Mouse (Mus musculus) embryonic fibroblast, embryonic 13.5 days (primary cell): Measurements from ENCODE around the gene Abcb4.

Experiments
- CTCF ChIP-seq: IDR thresholded peaks from 2 replicates; pipeline ENCODE4 v1.5.1; 2011; ENCODE audit warnings: mild to moderate bottlenecking, control low read depth, low read length, moderate library complexity, borderline replicate concordance; ENCODE audit not compliant: insufficient read depth
- POLR2A ChIP-seq: IDR thresholded peaks from 2 replicates; pipeline ENCODE4 v1.6.1; 2011; ENCODE audit warnings: low read depth, mild to moderate bottlenecking, control low read depth, low read length, moderate library complexity

DNA sequence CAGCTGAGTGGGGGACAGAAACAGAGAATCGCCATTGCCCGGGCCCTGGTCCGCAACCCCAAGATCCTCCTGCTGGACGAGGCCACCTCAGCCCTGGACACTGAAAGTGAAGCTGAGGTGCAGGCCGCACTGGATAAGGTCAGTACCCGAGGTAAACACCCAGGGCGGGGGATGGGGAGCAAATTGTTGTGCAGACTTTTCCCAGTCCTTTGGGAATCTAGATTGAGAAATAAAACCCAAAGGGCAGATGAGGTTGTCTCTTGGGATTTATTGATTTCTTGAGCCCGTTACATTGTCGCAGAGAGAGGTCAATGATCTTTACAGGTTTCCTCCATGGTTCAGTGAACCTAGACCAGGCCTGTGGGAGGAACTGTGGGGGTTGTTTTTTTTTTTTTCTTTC, 34.9 kb downstream of the Abcb4 start:
- TF ChIP-seq CTCF: no peak
- no peak for TF ChIP-seq POLR2A
